Mouse (Mus musculus): ENCODE data around the gene Baat.
"Not testable (repeated sequence)": the region's sequence is repeated elsewhere in the genome, so short reads cannot be mapped to it uniquely, and the experiment has no call there.

DNA sequence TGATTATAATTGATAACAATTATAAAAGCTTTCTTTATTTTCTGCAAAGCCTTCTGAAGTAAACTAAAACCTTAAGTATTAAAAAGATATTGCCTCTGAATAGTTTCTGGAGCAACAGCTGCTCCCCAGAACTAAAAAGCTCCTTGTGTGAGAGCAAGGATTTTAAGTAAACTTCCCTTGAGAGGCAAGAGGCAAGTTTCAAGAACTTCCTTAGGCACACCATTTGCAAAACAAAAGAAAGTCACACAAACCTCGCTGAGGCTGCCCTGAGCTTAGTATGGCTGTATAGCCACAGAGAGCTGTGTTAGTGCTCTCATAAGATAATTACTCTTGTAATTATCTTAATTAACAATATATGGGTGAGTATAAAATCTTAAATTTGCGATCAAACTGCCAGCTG is 27.3 kb downstream of the Baat start:
- not testable (repeated sequence) for TF ChIP-seq ZNF384 (IDR thresholded peaks at IDR 0.05; ENCODE audit: low read depth, low read length); MAFK (IDR thresholded peaks at IDR 0.05; ENCODE audit: insufficient read depth, low read depth, low read length); ZC3H11A (IDR thresholded peaks at IDR 0.05; ENCODE audit: borderline replicate concordance, low read depth, low read length); HCFC1 (IDR thresholded peaks at IDR 0.05; ENCODE audit: borderline replicate concordance, insufficient read depth, low read length); CHD2 (IDR thresholded peaks at IDR 0.05; ENCODE audit: low read depth, low read length)

Measured in ES-E14 (cell line).